Comparison of ENCODE assay signal across 24 mouse cellular contexts in the genomic region with DNA sequence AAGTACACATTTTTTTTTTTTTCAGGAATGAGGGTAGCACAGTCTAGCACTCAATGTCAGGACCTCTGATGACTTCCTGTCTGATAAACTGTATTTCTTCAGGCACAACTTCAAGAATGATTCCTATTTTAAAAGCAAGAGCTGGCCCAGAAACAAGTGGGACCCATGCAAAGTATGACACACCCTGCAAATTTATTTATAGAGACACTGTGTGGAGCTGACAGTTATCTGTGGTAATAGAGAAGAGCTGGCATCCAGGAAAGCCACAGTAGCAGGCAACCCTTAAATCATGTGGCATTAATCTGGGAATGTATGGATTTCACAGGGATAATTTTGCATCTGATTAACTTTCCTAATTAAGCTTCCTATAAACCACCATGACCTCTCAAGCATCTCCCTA.
DNase-seq lines count a peak whose midpoint lies in the region; ATAC-seq and TF ChIP-seq lines count a peak whose summit lies in the region.
"Had no signal": no experiment of that assay in that cellular context is flagged by ENCODE, and none has a peak within 500 bp of the region (broad histone marks: within the 10 kb centered on the region; RNA-seq: fewer than 3 reads in every experiment).

No protein-coding gene starts in this region.

- no peaks in the 10 kb centered on the region for H3K27me3 ChIP-seq in heart, embryonic 16.5 days (ENCODE audit: control insufficient read depth, insufficient read depth, low read length)
- H3K27me3 ChIP-seq in Patski: no peaks in the 10 kb centered on the region
- H3K27me3 ChIP-seq in intestine, embryonic 15.5 days (replicated peaks): no peaks in the 10 kb centered on the region
- H3K27me3 ChIP-seq: embryonic facial prominence, embryonic 13.5 days; embryonic facial prominence, embryonic 15.5 days; forebrain, embryonic 12.5 days had no signal

- no peak overlapping the region for H3K9ac ChIP-seq in heart, embryonic 16.5 days (ENCODE audit: low read length)
- no peak overlapping the region for H3K9ac ChIP-seq in intestine, embryonic 15.5 days
- H3K9ac ChIP-seq: embryonic facial prominence, embryonic 13.5 days; embryonic facial prominence, embryonic 15.5 days; forebrain, embryonic 12.5 days had no signal

- no peak overlapping the region for H3K27ac ChIP-seq in heart, embryonic 16.5 days (ENCODE audit: low read length)
- peak overlapping the region; percentile 96 for H3K27ac ChIP-seq in embryonic fibroblast, embryonic 13.5 days (ENCODE audit: insufficient read depth, low read length)
- no peak overlapping the region for H3K27ac ChIP-seq in intestine, embryonic 15.5 days
- H3K27ac ChIP-seq: embryonic facial prominence, embryonic 13.5 days; embryonic facial prominence, embryonic 15.5 days; forebrain, embryonic 10.5 days; forebrain, embryonic 12.5 days had no signal

- 0 out of 2 replicates have a peak, but pooled peaks have one; percentile 14 for ATAC-seq in heart, embryonic 16.5 days (replicated peaks; ENCODE audit: extremely low read depth, insufficient read depth, low FRiP score)
- peak; percentile 21 for ATAC-seq in Patski
- no peak for ATAC-seq in intestine, embryonic 15.5 days
- ATAC-seq: forebrain, embryonic 14.5 days; forebrain, embryonic 16.5 days had no signal

- TF ChIP-seq POLR2A in embryonic fibroblast, embryonic 13.5 days (IDR thresholded peaks at IDR 0.05; ENCODE audit: low read depth, low read length): no peak

- in situ Hi-C loops in Patski (cut with MboI; ENCODE audit: low pct_unique_long_range_greater_than_20kb): no loop called here

- no peaks in the 10 kb centered on the region for H3K4me1 ChIP-seq in heart, embryonic 16.5 days (ENCODE audit: control insufficient read depth, insufficient read depth, low read length)
- H3K4me1 ChIP-seq in embryonic fibroblast, embryonic 13.5 days (ENCODE audit: control insufficient read depth, insufficient read depth, low read length): peaks cover 9% of the 10 kb centered on the region
- H3K4me1 ChIP-seq in intestine, embryonic 15.5 days (replicated peaks): no peaks in the 10 kb centered on the region
- H3K4me1 ChIP-seq: embryonic facial prominence, embryonic 13.5 days; embryonic facial prominence, embryonic 15.5 days; forebrain, embryonic 10.5 days; forebrain, embryonic 12.5 days had no signal

- DNase-seq in heart, postnatal 10 days: no peak
- DNase-seq in NIH3T3 (ENCODE audit: low read depth) (peak; percentile 5), Patski (ENCODE audit: low read depth, low spot score) (no peak), adipocyte (ENCODE audit: low spot score) (no peak)
- DNase-seq: adrenal gland, adult 8-10 months; adrenal gland, postnatal 14 days; adrenal gland, postnatal 36 days; cerebellum, adult 11 months; cerebellum, adult 18-20 months; cerebellum, adult 8-10 months; cerebellum, adult 9-11 months; cerebellum, postnatal 14 days; cerebellum, postnatal 36 days; embryo, embryonic 11 days had no signal

- H3K4me2 ChIP-seq in heart, embryonic 16.5 days (ENCODE audit: low read depth, low read length): no peak overlapping the region
- H3K4me2 ChIP-seq in intestine, embryonic 15.5 days (replicated peaks): no peak overlapping the region
- H3K4me2 ChIP-seq: embryonic facial prominence, embryonic 13.5 days; embryonic facial prominence, embryonic 15.5 days; forebrain, embryonic 12.5 days had no signal

- POLR2A ChIA-PET in Patski (lab: Charles Lee): no interaction called here

- H3K36me3 ChIP-seq in heart, embryonic 16.5 days (ENCODE audit: control insufficient read depth, insufficient read depth): no peaks in the 10 kb centered on the region
- no peaks in the 10 kb centered on the region for H3K36me3 ChIP-seq in intestine, embryonic 15.5 days
- H3K36me3 ChIP-seq: embryonic facial prominence, embryonic 13.5 days; embryonic facial prominence, embryonic 15.5 days; forebrain, embryonic 10.5 days; forebrain, embryonic 12.5 days had no signal

- no peak overlapping the region for H3K4me3 ChIP-seq in heart, embryonic 16.5 days (ENCODE audit: low read length)
- no peak overlapping the region for H3K4me3 ChIP-seq in embryonic fibroblast, embryonic 13.5 days (ENCODE audit: insufficient read depth, low read length)
- H3K4me3 ChIP-seq in intestine, embryonic 15.5 days (replicated peaks): no peak overlapping the region
- H3K4me3 ChIP-seq: embryonic facial prominence, embryonic 13.5 days; embryonic facial prominence, embryonic 15.5 days; erythroblast, embryonic 14.5 days; forebrain, embryonic 10.5 days; forebrain, embryonic 12.5 days had no signal

- no peak for TF ChIP-seq CTCF in Patski (IDR thresholded peaks at IDR 0.05)
- no peak for TF ChIP-seq CTCF in embryonic fibroblast, embryonic 13.5 days (IDR thresholded peaks at IDR 0.05; ENCODE audit: borderline replicate concordance, insufficient read depth, low read length)

- CTCF ChIA-PET in Patski (lab: Charles Lee): no interaction called here

- intact Hi-C loops in heart, postnatal 10 days (cut with DNase I): no loop called here

- H3K9me3 ChIP-seq in heart, embryonic 16.5 days (replicated peaks; ENCODE audit: control insufficient read depth, low read length): no peaks in the 10 kb centered on the region
- H3K9me3 ChIP-seq in intestine, embryonic 15.5 days: no peaks in the 10 kb centered on the region
- H3K9me3 ChIP-seq: embryonic facial prominence, embryonic 13.5 days; embryonic facial prominence, embryonic 15.5 days; forebrain, embryonic 10.5 days; forebrain, embryonic 12.5 days had no signal
